Mouse (Mus musculus): Measurements from ENCODE around the gene Hmgcl. TPM values are rescaled to one million over a fixed set of nuclear protein-coding genes. Genes with fewer than 3 reads are reported as not detected.

Gene Hmgcl
- polyA plus RNA-seq, 1 experiment from 2014 or later = 34.9 TPM

DNA sequence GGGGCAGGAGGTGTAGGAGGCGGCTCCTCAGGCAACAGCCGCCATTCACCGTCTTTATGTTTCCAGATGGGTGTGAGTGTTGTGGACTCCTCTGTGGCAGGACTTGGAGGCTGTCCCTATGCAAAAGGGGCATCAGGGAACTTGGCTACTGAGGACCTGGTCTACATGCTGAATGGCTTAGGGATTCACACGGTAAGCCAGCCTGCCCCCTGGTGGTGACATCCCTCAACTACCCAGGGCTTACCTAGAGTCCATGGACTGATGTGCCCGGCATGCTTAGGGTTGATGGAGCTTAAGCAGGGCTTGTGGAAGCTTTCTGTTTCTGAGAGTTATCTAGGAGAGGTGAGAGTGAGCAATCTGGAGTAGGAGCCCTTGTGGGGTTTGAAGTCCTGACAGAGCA is 14.5 kb downstream of the Hmgcl start:
- H3K4me3 ChIP-seq (ENCODE audit: inconsistent target) = no peak overlapping the region
- no peak overlapping the region for H3K27ac ChIP-seq
- H3K36me3 ChIP-seq (ENCODE audit: inconsistent target) = peaks cover 56% of the 10 kb centered on the region
- H3K79me2 ChIP-seq (ENCODE audit: inconsistent target) = peaks cover 1% of the 10 kb centered on the region; the same call in 1 of the 2 replicates
- WGBS (ENCODE audit: missing documents) = 47% methylated on average over 4 of the region's 5 CpGs

DNA sequence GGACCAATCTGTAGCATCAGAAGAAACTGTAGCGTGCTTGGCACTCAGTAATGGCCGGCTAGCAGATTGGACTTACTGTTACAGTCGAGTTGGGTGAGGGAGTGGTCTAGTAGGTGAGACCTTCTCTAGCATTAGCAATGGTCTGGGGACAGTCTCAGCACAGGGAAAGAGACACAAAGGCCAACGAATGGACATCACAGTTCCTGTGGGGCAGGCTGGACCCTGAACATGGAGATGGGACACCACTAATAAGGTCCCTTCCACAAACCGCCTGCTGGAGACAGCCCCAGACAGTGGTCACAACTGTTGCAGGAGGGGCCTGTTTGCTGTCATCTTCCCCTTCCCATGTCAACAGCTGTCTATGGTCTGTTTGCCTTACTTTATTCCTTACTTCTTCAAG is 15.5 kb downstream of the Hmgcl start:
- WGBS (ENCODE audit: missing documents) = 94% methylated on average over 5 of the region's 5 CpGs
- Histone ChIP-seq H3K27ac (no peak overlapping the region), H3K79me2 (ENCODE audit: inconsistent target) (no peaks in the 10 kb centered on the region; the same call in 1 of the 2 replicates), H3K4me3 (ENCODE audit: inconsistent target) (no peak overlapping the region), H3K36me3 (ENCODE audit: inconsistent target) (peaks cover 48% of the 10 kb centered on the region)

DNA sequence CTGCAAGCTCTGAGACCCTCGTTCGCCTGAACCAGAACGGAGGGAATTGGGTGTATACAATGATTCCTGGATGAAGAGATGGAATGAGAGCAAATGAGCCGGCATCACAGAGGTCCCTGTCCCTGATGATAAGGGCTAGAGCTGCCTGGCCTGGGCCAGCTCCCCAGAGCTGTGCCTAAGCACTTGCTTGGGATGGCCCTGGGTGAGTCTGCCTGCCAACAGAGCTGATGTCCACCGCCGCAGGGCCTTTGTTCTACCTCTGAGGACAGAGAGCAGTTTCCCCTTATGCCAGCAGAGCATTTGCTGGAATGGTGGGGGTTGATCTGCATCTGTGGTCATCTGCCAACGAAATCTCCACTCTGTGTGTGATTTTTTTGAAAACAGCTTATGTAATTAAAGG is 15.9 kb downstream of the Hmgcl start:
- no peak overlapping the region for H3K27ac ChIP-seq
- no peaks in the 10 kb centered on the region for H3K79me2 ChIP-seq (ENCODE audit: inconsistent target)
- H3K4me3 ChIP-seq (ENCODE audit: inconsistent target) = no peak overlapping the region
- H3K36me3 ChIP-seq (ENCODE audit: inconsistent target) = peaks cover 47% of the 10 kb centered on the region
- WGBS (ENCODE audit: missing documents) = 89% methylated on average over 5 of the region's 7 CpGs

DNA sequence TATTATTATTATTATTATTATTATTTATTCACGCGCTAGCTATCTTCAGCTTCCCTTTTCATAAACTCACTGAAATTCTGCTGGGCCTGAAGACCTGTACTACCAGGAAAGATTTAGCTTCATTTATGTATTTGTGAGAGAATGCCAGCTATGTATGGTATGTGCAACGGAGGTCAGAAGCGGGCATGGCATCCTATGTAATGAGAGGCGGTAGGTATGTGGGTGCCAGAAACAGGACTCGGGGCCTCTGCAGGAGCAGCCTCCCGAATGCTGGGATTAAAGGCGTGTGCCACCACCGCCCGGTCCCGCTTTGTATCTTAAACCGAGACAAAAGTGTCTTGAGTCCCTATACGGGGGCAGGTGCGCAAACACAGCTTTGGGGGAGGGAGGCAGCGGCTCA is 16.7 kb downstream of the Hmgcl start:
- Histone ChIP-seq H3K36me3 (ENCODE audit: inconsistent target) (peaks cover 39% of the 10 kb centered on the region), H3K4me3 (ENCODE audit: inconsistent target) (peak overlapping the region; percentile 88), H3K79me2 (ENCODE audit: inconsistent target) (no peaks in the 10 kb centered on the region), H3K27ac (peak overlapping the region; percentile 84)
- WGBS (ENCODE audit: missing documents) = 2% methylated on average over 13 of the region's 15 CpGs

DNA sequence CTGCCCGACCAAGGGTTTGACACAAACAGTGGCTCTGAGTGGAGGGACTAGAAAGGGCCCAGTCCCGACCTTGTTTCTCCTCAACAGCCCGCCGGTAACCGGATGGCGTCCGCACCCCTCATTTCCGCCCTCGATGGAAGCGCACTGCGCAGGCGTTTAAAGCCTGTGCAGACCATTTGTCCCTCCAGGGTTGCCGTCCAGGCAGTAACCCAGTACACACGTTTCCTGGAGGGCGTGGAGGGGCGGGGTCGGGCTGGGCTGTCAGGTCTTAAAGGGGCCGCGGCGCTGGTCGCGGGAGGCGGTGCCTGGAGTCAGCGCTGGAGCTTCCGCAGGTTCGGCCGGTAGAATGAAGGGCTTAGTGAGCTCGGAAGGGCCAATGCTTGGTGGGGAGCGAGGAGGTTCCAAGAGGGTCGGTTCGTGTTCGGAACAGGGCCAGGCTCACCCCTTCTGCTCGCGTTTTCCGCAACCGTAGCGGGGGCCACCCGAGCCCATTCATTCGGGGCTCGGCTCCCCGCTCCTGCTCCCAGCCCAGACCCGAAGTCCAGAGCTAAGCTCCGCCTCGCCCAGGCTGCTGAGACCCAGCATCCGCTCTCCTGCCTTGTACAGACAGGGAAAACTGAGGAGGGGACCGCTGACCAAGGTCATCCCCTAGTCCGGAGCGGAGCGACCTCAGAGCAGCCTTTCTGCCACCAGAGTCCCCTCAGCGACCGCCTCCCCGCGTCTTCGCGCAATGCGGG is 17.4 kb downstream of the Hmgcl start, which contains the start of gene Gale:
Gene Gale, plus strand, starts transcription at position 271 of the 737 bp plus-strand sequence.
- Histone ChIP-seq H3K4me3 (ENCODE audit: inconsistent target) (peak within 1 kb of the TSS; percentile 88), H3K36me3 (ENCODE audit: inconsistent target) (peaks cover 32% of the 10 kb centered on the region), H3K79me2 (ENCODE audit: inconsistent target) (no peaks in the 10 kb centered on the region), H3K27ac (peak within 1 kb of the TSS; percentile 84)
- WGBS (ENCODE audit: missing documents) = under 1% methylated on average over 55 of the region's 56 CpGs

DNA sequence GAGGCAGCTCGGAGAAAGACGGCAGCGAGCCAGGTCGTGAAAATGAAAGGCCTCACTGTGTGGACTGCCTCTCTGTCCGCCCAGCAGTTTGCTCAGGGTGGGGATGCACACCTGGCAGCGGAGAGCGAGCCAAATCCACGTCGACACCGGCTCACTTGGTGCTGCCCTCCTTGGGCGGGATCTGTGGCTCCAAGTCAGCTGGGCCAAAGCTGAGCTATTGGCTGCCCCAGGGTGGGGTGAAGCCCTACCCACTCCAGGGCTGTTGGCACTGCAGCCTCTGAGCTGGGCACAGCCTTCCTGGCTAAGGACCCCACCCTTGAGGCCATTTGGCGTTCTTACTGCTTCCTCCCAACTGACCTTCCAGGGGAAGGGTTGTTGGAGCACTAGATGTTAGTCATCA is 18.2 kb downstream of the Hmgcl start:
- peaks cover 32% of the 10 kb centered on the region for H3K36me3 ChIP-seq (ENCODE audit: inconsistent target)
- H3K79me2 ChIP-seq (ENCODE audit: inconsistent target) = no peaks in the 10 kb centered on the region
- H3K4me3 ChIP-seq (ENCODE audit: inconsistent target) = peak overlapping the region; percentile 88
- WGBS (ENCODE audit: missing documents) = 5% methylated on average over 12 of the region's 12 CpGs
- peak overlapping the region; percentile 73 for H3K27ac ChIP-seq

DNA sequence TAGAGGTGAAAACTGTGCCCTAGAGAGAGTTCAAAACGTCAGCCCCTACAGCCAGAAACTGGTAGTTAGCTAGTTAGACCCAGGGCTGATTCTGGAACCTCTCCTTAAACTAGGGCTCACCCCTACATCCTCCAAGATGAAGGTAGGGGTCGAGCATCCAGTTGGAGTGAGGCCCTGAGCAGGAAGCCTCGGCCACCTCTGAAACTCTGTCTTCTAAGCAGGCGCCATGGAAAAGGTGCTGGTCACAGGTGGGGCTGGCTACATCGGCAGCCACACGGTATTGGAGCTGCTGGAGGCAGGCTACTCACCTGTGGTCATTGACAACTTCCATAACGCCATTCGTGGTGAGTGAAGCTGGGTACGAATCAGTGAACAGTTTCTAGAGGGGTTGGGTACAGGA is 18.9 kb downstream of the Hmgcl start:
- Histone ChIP-seq H3K79me2 (ENCODE audit: inconsistent target) (no peaks in the 10 kb centered on the region; the same call in 1 of the 2 replicates), H3K27ac (peak overlapping the region; percentile 73), H3K36me3 (ENCODE audit: inconsistent target) (peaks cover 32% of the 10 kb centered on the region), H3K4me3 (ENCODE audit: inconsistent target) (peak overlapping the region; percentile 88; the same call in 1 of the 2 replicates)
- WGBS (ENCODE audit: missing documents) = 84% methylated on average over 8 of the region's 9 CpGs

DNA sequence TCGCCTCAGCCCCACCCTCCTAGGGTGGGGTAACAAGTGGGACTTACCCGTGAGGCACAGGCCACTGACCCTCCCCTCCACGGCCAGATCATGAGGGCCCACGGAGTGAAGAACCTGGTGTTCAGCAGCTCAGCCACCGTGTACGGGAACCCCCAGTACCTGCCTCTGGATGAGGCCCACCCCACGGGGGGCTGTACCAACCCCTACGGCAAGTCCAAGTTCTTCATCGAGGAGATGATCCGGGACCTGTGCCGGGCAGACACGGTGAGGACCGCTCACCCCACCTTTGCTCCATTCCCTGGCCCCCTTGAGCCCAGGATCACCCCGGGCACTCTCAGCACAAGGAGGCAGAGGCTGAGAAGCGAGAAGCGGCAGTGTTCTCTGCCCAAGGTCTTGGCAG is 20.0 kb downstream of the Hmgcl start:
- H3K27ac ChIP-seq = no peak overlapping the region
- peaks cover 25% of the 10 kb centered on the region for H3K36me3 ChIP-seq (ENCODE audit: inconsistent target)
- WGBS (ENCODE audit: missing documents) = 95% methylated on average over 16 of the region's 16 CpGs
- no peak overlapping the region for H3K4me3 ChIP-seq (ENCODE audit: inconsistent target)
- H3K79me2 ChIP-seq (ENCODE audit: inconsistent target) = peaks cover 11% of the 10 kb centered on the region

DNA sequence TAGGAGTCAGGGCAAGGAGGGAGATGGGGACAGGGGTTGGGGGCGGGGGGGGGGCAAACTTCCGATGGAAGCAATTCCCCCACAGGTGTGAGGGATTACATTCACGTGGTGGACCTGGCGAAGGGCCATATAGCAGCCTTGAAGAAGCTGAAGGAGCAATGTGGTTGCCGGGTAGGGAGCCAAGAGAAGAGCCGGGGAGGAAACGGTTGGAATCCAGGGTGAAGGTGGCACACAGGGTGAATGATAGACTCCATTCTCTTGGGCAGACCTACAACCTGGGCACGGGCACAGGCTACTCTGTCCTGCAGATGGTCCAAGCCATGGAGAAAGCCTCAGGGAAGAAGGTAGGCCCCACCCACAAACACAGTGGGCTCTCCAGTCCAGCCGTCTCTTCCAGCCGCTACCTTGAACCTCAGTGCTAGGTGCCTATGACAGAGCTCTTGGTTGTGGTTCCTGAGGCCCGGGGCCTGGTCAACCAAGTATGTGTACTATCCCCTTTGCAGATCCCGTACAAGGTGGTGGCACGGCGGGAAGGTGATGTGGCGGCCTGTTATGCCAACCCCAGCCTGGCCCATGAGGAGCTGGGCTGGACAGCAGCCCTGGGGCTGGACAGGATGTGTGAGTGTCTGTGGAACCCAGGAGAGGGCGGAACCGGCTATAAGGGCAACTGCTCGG is 21.0 kb downstream of the Hmgcl start:
- Histone ChIP-seq H3K4me3 (ENCODE audit: inconsistent target) (no peak overlapping the region), H3K79me2 (ENCODE audit: inconsistent target) (peaks cover 20% of the 10 kb centered on the region), H3K27ac (no peak overlapping the region), H3K36me3 (ENCODE audit: inconsistent target) (peaks cover 17% of the 10 kb centered on the region)
- WGBS (ENCODE audit: missing documents) = 92% methylated on average over 18 of the region's 18 CpGs

DNA sequence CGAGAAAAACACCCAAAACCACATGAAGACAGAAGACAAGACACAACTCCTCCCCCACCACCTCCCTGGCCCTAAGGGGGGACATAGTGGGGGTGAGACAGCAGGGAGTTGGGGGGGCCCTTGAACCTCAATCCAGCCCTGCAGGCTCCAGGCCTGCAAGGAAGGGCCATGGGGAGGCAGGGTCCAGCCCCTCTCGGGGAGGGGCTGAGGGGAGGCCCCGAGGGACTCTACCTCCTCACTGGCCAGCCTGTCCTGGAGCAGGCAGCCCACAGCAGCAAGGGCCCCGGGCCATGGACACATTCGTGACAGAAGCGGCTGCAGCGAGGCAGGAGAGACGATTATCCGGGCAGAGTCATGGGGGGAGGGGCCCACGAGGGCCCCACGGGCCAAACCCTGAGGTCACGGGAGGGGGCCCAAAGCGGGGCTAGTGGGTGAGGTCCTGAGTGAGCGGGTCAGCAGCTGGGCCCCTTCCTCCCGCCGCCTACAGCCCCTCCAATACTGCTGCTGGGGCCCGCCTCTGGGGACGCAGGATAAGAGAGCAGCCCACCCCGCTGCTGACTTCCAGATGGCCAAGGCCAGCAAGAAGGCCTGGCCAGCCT is 22.1 kb downstream of the Hmgcl start:
- Histone ChIP-seq H3K79me2 (ENCODE audit: inconsistent target) (peaks cover 27% of the 10 kb centered on the region), H3K27ac (no peak overlapping the region), H3K4me3 (ENCODE audit: inconsistent target) (no peak overlapping the region), H3K36me3 (ENCODE audit: inconsistent target) (peaks cover 17% of the 10 kb centered on the region)
- 97% methylated on average over 15 of the region's 19 CpGs for WGBS (ENCODE audit: missing documents)

DNA sequence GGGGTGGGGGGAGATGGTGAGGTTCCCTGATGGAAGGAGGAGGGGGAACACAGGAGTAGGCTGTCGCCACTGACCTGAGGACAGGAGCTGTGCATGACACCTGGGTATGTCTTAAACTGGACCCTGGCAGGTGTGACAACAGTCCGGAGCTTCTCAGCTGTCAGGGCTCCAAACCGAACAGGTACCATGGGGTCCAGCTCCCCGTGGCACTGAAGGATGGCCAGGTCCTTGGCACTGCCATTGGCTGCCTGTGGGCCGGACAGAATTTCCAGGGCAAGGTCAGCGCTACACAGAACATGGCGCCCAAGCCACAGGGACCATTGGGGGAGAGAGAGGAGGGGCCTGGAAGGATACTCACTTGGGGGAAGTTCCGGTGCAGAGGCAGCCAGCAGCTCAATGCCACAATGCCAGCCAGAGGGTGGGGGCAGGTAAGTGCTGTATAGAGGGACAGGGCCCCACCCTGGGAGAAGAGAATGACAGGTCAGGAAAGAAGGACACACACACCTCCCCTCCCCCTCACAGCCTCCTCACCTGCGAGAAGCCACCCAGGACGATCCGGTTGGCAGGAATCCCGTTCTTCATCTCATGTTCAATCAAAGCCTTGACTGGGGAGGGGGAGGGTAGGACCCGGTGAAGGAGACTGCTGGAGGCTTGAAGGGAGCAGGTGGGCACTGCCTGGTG is 23.0 kb downstream of the Hmgcl start:
- Histone ChIP-seq H3K27ac (no peak overlapping the region), H3K4me3 (ENCODE audit: inconsistent target) (no peak overlapping the region), H3K79me2 (ENCODE audit: inconsistent target) (peaks cover 27% of the 10 kb centered on the region), H3K36me3 (ENCODE audit: inconsistent target) (peaks cover 17% of the 10 kb centered on the region)
- 93% methylated on average over 13 of the region's 13 CpGs for WGBS (ENCODE audit: missing documents)

DNA sequence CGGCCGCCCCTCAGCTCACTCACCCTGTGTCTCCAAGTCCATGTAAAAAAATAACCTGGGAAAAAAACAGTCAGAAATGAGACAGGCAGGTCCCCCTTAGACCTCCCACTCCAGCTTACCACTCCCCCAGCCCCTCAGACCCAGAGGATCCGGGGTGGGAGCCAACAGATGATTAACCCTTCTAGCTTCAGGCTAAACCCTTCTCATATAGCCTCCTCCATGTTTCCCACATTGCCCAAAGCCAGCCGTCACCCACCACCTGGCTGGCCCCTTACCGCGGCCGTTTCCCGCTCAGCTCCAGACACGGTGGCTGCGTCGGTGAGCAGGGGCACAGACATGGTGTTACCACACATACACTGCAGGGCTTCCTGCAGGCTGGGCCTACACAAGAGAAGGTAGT is 24.3 kb downstream of the Hmgcl start:
- Histone ChIP-seq H3K27ac (no peak overlapping the region), H3K4me3 (ENCODE audit: inconsistent target) (no peak overlapping the region), H3K36me3 (ENCODE audit: inconsistent target) (peaks cover 17% of the 10 kb centered on the region), H3K79me2 (ENCODE audit: inconsistent target) (peaks cover 27% of the 10 kb centered on the region)
- 96% methylated on average over 11 of the region's 11 CpGs for WGBS (ENCODE audit: missing documents)

DNA sequence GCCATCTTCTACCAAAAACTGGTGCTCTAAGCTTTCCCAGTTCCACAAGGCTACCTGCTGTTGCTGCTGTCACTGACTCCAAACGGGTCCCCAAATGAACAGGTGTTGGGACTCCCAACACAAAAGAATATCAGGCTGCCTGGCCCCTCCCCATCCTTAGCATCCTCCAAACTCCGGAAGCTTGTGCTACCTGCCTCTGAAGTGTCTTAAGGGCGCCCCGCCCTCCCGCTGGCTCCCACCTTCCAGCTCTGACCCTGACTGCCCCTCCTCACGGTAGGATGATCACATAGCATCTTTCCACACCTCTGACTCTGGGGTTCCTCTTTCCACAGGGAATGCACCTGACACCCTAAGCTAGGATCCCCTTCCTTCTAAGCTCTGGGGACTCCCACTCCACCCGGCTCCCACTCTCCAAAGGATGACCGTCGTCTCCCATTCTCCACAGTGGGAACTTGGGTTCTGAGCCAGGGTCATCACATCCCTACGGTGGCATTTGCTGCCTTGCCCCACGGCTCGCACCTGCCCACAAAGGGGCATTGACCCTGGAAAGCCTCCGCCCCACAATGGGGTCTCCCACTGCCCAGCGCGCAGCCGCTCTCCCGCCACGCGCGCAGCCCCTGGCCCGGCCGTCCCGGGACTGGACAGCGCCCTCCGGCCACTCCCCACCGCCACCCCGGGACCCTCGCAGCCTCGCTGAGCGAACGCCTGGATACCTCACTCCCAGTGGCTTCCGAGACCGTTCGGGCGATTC is 25.7 kb downstream of the Hmgcl start:
- peaks cover 17% of the 10 kb centered on the region for H3K36me3 ChIP-seq (ENCODE audit: inconsistent target)
- peak overlapping the region; percentile 59 for H3K27ac ChIP-seq
- under 1% methylated on average over 35 of the region's 35 CpGs for WGBS (ENCODE audit: missing documents)

DNA sequence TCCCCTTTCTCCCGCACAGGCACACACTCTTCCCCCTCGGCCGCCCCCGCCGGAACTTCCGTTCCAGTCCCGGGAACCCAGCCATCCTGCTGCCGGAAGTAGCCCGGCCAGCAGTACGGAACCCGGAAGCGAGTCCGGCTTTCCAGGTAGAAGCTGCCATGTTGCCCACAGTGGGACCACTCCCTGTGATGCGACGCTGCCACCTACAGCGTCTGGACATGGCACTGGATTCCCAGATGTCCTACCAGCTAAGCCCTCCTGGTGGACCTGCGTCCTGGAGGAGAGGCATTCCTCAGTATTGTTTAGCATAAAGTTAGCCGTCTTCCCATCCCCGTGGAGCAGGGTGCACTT is 26.3 kb downstream of the Hmgcl start, which contains the start of gene Lypla2:
Gene Lypla2, minus strand, starts transcription at position 71 of the 351 bp plus-strand sequence.
- WGBS (ENCODE audit: missing documents) = 4% methylated on average over 19 of the region's 19 CpGs
- Histone ChIP-seq H3K36me3 (ENCODE audit: inconsistent target) (peaks cover 17% of the 10 kb centered on the region), H3K79me2 (ENCODE audit: inconsistent target) (peaks cover 27% of the 10 kb centered on the region)

More for the DNA sequence above, 25.7 kb downstream of the Hmgcl start:
- peaks cover 27% of the 10 kb centered on the region for H3K79me2 ChIP-seq (ENCODE audit: inconsistent target)
- peak overlapping the region; percentile 80 for H3K4me3 ChIP-seq (ENCODE audit: inconsistent target)

More for the DNA sequence above, 26.3 kb downstream of the Hmgcl start, which contains the start of gene Lypla2:
- Histone ChIP-seq H3K4me3 (ENCODE audit: inconsistent target) (peak within 1 kb of the TSS; percentile 80), H3K27ac (peak within 1 kb of the TSS; percentile 59)

Measured in macrophage (primary cell).